Mouse (Mus musculus) thymus, postnatal 4 days (tissue): ENCODE measurements at regions not wholly inside any gene's neighbourhood (a gene's known extent, or its start where the extent isn't known, plus 50 kb on each side); places are given as distances from the start of the nearest gene placed in this dataset.
A peak's percentile ranks its signal among the peaks of the same experiment; 100 is the strongest.

ENCODE experiments used
- DNase-seq: peaks from one replicate; pipeline ENCODE4 v3.0.0; 2021

DNA sequence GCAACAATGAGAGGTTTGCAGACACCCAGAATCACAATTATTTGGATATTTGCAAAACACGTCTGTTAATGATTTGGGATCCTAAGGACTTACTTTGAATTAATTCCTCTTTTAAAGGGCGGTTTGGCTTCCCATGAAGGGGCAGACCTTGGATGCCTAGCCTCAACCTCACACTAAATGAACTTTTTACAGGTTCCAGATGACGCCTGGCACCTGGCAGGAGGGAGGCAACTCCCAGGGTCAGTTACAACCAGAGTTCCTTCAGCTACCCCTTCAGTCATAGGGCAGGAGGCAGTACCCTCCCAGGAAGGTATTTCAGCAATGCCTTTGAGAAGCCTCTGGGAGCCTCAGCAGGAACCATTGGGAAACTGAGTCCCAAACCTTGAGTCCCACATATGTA is 57.9 kb upstream of the Stx18 start:
- no peak for DNase-seq

DNA sequence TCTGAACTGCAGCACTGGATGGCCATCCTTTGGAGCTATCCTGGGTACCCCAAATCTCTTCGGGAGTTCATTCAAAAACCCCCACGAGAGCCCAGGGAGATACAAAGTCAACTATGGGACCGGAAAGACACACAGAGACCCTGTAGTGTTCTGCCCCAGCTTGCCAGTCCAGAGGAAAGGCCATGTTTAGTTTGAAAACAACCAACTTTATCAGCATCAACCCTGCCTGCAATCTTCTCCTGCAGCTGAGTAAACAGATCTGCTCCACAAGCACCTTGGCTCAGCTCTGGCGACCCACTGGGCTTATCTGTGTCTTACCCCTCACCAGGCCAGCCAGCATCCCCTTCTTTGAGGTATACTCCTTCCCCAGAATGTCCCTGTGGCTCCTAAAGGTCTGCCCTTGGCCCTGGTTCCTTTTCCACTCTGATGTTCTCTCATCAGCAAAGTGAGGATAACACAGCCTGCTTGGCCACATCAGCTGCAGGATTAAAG is 61.6 kb upstream of the Stx18 start:
- no peak for DNase-seq

DNA sequence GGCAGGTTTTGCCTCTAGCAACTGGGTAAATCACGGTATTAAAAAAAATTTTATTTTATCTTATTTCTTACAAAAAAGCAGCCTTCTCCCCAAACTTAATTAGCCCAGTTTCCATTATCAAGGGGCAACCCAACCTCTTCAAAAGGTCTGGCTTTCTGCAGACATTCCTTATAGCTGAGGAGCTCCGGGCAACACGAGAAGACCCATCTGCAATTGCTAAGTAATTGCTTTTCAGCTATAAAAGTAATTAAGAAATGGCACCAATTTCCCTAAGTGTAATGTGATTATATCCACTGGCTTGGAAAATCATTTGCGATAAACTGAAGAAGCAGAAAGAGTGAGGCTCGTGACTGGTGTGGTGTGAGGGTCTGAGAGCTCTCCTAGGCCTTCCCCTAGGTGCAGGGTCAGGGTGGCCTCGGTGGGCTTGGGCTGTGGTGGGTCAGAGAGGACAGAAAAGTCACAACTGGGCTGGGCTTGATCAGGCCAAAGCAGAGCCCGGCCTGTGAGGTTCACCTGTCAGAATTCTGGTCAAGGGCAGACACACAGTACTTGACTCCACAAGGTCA is 65.5 kb upstream of the Stx18 start:
- no peak for DNase-seq

DNA sequence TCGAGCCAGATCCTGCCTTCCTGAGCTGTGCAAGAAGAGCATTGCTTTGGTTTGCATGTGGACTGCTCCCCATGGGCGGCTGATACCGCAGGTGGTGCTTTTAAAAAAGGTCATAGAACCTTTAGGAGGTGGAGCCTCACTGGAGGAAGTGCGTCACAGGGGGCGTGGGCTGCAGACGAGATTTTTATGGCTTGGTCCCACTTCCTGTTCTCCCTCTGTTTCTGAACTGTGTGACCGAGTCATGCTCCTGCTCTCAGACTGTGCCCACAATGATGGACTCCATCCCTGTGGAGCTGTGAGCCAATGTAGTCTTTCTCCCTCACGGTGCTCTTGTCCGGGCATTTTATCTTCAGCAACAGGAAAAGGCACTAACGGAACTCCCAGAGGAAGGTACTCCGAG is 66.8 kb upstream of the Stx18 start:
- no peak for DNase-seq

DNA sequence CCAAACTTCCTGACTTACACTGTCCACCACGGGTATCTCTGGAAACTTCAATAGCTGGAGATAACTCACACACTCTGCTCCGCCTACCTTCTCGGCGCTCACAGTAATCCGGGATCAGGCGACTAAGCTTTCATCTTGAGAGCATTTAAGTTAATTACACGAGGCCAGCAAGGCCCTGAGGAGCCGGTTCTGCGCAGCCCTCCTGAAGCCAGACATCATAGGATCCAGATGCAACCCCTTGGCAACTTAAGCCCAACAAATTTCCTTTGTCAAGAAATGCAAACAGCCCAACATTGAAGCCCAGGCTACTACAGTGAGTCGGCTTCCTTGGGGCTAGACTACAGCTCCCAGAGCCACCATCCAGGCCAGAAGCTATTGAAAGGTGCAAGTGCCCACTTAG is 69.9 kb upstream of the Stx18 start:
- no peak for DNase-seq

DNA sequence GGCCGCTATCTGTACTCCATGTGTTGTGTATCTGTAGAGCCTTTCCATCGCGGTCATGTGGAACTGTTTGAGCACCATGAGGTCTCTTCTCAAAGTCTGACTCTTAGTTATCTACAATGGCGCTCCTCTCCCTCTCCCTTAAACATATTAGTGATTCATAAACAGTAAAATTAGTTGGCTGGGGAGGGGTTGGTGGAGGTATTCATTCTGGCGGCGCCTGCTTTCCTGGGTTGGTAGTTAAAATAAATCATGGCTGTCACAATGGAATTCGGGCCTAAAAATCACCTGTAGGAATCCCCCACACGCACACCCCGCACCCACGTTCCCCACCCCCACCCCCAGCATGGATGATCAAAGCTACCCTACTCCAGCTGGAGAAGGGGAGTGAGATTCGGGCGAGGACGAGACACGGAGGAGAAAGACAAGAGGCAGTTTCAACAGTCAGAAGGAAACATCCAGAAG is 70.6 kb upstream of the Stx18 start:
- DNase-seq, result no peak

DNA sequence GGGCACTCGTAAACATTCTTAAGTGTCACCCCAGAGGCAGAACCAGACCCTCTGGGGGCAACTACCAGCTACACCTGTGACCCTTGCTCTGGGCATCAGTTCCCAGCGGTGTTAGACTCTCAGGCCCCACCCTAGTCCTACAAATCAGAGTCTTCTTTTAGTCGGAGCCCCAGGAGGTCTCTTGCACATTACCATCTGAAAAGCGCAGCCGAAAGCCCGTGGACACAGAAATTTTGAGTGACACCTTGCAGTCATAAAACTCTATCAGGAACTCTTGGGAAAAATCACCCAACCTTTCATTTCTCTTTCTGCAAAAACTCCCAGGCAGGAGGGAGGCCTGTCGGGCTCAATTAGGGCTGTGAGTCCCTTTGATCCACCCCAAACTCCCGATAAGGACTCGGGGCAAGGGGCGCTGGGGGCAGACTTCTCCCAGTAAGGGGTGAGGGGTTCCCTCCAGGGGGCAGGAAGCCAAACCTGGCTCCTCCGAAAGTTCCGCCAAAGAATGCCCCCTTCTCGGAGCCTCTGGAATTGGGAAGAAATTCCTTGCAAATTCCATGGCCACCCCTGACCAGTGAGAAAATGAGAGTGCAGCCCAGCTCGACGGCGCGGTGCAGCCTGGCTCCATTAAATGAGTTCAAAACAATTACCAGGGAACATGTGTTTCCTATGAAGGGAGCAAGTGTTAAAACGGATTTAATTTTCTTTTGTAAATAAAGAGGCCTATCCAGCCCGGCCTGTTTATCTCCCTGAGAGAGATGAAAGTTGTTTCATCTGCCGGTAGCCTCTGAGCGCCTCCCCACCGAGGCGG is 71.2 kb upstream of the Stx18 start:
- no peak for DNase-seq

DNA sequence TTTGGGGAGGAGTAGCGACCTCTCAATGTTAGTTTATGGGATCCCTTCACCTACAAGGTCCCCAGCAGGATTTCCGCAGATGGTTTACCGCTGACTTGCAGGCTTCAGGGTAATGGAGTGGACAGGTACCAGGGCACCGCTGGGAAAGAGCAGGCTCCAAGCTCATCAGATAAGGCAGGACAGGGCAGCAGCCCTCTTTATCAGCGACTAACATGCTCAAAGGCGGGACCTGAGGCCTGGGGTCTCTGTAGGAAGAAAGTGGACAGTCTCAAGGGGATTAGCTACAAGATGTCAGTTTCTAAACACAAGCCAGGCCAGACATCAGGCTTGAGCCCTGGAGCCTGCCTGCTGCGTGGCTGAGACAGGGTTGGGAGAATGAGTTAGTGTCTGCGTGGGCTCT is 74.9 kb upstream of the Stx18 start:
- no peak for DNase-seq

DNA sequence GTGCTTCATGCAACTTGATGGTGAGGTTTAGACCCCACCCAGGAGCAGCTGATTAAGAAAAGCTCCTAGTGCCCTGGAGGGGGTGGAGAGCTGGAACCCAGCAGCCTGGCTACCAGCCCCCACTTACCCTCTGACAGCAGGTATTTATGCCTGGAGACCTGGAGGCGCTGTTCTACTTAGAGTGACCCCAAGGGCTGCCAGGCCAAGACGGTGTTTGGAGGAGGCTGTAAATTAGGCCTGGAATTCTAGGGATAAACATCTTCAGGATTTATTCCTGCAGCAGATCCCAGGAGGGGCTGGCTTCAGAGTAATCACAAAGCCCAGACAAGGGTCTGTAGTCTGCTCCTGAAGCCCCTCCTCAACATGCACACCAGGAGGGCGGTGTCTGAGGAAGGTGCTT is 76.0 kb upstream of the Stx18 start:
- DNase-seq, result no peak

DNA sequence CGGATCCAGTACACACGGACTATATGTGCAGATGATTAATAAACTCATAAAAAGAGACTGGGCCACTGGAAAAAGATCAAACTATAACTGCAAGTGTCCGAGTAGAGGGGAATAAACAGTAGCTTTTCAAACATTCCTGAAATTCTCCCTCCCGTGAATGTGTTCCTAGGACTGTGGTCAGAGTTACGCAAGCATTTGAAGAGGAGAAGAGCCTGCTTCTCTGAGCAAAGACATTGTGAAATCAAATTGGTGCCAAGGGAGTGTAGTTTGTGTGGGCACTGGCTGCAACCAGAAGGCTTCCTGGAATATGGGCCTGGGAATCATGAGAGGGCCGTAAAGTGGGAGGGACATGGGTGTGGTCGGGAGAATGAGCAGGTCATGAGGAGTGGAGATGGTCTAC is 78.3 kb upstream of the Stx18 start:
- no peak for DNase-seq

DNA sequence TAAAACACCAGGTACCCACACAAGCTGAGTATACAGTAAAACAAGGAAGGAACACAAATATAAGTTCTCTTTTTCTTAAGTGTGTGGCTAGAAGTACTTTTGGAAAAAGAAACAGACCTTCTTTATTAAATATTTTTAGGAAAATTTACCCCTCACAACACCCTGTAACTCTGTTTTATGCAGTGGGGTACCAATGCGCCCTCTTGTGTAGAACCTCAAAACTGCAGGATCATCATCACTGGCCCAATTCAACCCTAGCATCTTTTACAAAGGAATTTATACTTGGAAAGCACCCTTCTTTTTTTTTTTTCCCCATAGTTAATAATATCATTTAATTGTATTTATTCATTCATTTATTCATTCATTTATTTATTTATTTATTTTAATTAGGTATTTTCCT is 86.4 kb upstream of the Stx18 start:
- DNase-seq, result peak; percentile 21

DNA sequence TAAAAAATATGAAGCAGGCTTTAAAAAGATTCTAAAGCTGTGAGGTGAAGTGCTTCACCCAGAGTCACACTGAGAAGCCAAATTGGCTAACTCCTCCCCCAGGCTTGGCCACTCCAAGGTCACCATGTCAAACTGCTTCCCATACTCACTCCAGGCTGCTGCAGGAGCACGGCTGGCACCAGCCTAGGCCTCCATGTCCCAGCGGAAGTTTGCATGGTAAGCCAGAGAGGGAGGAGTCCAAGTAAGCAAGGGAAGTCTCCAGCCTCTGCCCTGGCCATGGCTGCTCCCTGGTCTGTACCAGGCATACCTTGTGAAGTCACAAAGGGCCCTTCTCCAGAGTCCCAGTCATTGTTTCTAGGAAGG is 105.8 kb upstream of the Stx18 start:
- DNase-seq, result no peak

DNA sequence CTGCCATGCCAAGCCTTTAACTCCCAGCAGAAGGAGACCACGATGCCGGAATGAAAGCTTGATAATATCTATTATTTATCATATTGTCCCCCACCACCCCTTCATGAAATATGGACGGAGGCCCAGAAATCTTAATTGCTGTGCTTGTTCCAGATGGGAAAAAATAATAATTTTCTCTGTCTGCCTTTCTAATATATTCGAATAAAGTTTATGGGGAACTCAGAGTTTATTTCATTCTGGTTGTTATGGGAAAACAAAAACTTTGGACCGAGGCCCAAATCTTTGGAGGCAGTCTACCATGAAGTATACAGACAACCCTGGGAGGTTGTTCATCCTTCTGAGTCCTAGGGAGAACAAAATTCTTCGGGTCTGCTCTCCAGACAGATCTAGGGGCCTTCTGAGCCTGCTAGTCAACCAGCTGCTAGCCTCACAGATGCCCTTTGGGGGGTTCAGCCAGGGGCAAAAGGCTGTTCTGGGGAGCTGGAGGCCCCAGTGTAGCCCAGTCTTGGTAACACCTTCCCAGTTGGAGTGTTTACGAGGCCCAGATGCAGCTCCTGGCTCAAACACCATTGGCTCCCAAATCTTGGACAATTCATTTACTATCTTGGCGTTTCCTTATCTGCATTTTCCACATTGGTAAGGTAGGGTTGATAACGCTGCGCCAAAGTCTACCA is 106.3 kb upstream of the Stx18 start:
- DNase-seq, result no peak

DNA sequence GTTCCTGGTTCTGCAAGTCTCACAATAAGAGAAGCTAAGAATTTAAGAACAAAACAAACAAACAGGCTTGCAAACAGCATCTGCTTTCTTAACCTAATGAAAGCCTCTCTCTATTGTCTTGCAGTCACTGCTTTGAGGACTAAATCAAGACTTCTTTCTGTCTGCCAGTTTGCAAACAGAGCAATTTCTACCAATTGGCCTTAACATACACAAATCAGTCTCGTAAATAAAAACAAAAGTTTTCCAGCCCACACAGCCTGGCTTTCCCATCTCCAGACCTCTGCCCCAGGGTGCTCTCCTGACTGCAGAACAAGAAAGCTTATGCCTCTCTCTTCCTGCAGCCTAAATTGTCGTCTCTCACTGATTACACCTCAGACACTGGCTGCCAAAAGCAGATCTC is 96.1 kb upstream of the Msx1 start:
- DNase-seq, result no peak

DNA sequence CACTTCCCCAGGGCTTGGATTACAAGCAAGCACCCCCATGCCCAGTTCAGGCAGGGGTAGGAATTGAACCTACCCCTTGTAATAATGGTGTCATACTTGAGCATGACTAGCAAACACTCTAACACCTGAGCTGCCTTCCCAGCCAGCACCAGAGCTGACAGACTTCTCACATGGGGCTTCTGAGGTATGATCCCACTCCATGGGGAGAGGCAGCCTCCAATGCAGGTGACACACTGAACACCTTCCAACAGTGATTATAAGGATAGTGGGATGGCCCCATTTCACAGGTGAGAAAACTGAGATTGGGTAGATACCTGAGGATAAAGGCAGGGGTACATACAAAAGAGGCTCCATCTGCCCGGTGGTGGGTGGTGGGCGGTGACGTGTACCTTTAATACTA is 94.7 kb upstream of the Msx1 start:
- DNase-seq, result no peak

DNA sequence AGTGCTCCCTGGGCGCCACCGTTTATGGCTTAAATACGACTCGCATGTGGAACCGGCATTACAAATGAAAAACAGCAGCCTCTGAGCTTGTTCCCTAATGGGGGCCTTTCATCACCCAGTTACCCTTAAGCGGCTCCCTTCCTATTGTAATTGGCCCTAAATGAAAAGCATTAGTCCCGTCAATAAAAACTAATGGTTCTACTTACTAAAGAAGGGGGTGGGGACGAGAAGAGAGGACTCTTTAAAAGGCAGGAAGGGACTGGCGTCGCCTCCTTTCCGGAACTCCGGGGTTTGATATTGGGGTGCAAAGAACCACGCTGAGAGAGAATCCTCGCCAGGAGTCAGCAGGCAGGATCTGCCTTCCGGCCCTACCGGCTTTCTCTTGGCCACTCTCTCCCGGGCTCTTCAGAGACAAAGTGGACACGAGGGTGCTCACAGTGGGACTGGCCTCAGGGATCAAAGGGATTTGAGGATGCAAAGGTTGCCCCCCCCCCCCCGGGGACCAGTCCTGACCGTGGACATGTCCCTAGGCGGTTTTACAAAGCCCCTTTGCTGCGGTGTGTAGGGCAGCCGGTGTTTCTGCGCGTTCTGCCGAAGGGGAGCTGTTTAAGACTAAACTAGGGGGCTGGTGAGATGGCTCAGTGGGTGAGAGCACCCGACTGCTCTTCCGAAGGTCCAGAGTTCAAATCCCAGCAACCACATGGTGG is 93.8 kb upstream of the Msx1 start:
- DNase-seq, result no peak

DNA sequence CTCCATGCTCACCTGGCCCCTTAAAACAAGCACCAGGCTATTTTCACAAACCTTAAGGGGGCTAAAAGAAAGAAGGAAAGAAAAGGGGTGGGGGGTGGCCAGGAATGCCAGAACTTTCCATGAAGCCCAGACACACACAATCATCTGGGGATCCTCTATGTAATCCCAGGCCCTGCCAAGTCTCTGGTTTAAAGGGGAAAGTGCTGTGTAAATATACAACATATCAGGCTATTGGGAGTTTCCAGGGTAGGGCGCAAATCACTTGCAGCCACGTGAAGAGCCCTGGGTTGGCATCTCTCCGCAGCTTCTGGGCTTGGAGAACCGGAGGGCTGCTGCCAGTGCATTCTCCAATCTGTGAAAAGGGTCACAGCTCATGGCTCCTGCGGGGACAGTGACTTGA is 92.8 kb upstream of the Msx1 start:
- no peak for DNase-seq

DNA sequence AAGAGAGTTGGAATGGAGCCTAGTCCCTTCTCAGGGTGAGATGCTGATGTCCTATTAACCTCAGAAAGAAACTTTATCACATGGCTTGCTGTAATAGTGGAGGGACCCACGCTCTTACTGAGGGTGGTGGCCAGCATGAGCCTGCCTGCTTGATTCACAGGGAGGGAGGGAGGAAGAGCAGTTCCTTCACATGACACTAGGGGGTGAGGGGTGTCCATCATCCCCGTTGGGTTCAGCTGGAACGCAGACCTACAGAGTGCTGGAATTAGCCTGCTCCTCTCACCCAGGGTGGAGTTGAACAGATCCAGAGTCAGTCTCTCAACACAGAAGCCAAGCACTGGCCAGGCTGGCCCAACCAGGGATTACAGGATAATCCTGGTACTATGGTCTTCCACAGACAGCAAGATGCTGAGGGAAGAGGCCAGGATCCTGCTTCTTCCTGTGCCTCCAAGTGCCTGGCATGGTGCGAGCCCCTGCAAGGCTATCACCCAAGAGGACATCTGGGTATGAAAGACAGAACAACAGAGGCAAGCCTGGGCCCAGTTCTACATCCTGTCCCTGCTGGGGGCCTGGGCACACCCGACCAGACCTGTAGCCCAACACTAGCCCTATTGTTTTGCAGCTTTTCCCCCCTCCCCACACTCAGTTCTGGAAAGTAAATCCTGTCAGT is 80.4 kb upstream of the Msx1 start:
- DNase-seq, result no peak

DNA sequence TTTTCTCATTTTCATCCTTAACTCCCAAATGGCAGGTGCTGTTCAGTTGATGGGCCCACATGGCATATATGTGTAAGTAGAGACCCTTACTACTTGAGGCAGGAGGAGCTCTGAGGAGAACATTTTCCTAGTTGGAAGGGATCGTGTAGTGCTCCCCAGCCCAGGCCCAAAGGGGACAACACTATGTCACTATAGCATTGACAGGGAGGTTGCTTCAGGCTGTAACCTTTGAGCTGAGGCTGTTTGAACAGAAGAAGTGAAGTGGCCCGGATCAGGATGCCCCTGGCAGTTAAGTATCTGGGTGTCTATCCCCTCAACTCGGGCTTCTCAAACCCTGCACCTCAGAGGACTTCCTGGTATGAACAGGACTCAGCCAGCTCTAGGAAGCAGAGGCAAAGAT is 79.5 kb upstream of the Msx1 start:
- DNase-seq, result no peak

DNA sequence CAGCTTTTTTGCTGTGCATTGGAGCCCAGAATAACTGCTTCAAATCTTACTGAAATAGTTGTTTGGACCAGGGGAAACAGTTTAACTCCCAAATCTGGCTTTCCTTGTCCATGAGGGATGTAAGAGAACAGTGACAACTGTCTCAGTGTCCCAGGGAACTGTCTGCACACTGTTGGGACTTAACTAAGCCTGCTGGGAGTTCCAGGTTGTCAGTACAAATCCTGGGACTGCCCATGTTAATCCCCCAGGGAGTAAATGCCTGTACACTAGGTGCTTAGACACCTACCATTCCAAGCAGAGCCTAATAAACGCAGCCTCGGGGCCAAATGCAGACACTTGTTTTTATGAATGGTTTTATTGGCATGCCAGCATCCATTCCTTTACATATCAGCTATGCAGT is 78.4 kb upstream of the Msx1 start:
- DNase-seq, result no peak

DNA sequence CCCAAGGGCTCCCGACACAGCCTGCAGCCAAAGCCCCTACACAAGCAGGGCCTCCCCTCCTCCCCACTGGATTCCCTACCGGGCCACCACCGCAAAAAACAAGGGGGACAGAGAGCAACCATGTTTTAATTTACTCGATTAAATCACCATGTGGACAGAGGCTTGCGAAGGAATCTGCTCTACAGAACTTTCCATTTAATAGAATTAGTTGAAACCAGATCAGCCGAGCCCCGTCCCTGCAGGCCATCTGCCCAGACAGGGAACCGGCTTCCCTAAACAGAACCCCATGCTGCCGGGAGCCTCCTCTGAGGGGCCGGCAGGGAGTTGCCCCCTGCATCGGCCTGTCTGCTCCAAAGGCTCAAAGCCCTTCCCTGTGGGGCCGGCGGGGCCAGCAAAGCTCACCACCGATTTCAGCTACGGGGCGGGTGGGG is 77.5 kb upstream of the Msx1 start:
- DNase-seq, result no peak

DNA sequence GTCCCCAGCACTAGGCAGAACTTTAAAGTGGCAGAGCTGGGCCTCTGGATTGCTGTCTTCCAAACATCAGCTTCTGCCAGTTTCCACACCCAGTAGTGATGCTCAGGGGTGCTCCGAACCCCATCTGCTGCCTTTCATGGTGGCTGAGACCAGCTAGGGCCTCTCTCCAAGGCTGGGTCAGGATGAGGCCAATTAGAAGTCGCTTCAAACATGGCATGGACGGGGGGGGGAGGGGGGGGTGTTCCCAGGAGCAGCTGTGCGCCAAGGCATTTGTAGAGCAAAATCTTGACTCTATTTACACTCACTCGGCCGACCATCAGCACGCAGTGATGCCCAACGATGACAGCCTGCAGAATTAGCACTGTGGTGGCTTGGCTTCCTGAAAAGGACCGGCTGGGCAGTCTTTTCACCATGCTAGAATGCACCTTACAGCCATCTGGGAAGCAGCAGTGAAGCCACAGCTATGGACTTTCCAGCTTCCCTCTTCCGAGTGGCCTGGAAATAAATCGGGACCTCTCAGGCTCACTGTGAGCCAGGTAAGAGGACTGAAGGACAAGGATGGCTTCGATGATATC is 73.7 kb upstream of the Msx1 start:
- no peak for DNase-seq

DNA sequence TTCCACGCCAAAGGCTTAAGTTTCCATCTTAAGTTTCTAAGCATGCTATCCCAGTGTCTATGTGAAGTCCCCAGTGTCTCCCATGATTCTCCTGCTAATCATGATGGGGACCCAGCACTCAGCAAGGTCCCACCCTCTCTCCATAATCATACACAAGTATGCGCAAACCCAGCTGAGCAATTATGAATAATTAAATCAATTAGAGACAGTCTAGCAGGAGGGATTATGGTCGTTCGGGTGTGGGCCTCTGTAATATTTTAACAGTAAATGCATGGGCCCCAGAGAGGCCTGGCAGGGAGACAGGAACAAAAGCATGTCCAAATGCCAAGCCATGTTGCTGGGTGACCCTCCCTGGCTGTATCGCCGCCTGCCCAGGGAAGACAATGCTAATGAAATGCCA is 73.1 kb upstream of the Msx1 start:
- no peak for DNase-seq
